Mouse (Mus musculus): ENCODE results near the gene Ncln.

- no peak for TF ChIP-seq CTCF (IDR thresholded peaks at IDR 0.05; ENCODE audit: insufficient read depth, low read length)
- no peak for TF ChIP-seq POLR2A (IDR thresholded peaks at IDR 0.05; ENCODE audit: borderline replicate concordance, extremely low read depth, low read depth, low read length)
Observed at GRCm38 (mm10) chr10:81470454-81470853, 25.7 kb downstream of the Ncln start.

All from lung, adult 2 months (tissue).